18 mouse cellular contexts compared by ENCODE assay signal in the genomic region with DNA sequence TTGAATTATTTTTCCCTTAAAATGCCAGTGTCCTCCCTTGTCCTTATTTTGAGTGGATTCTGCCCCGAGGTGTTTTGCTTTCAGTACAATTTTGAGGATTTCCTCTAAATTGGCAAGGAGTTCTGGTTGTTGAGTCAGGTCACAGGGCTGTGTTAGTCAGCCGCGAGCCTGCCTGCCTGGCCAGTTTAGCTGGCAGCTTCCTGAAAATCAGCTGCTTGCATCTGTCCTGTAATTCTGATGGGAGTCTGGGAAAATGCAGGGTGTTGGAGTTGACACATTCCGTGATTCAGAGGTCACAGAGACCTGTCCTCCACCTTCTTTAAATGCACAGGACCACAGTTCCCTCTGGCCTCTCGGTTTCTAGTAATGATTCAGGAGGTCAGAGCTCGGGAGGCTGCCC. TPM values are rescaled to one million over a fixed set of nuclear protein-coding genes. Genes with fewer than 3 reads are reported as not detected.
A peak's percentile ranks its signal among the peaks of the same experiment; 100 is the strongest.
DNase-seq lines count a peak whose midpoint lies in the region; ATAC-seq and TF ChIP-seq lines count a peak whose summit lies in the region.
"Had no signal": no experiment of that assay in that cellular context is flagged by ENCODE, and none has a peak within 500 bp of the region (broad histone marks: within the 10 kb centered on the region; RNA-seq: fewer than 3 reads in every experiment).

No protein-coding gene starts in this region.

- TF ChIP-seq CTCF in lung, adult 2 months (IDR thresholded peaks at IDR 0.05; ENCODE audit: insufficient read depth, low read length), result no peak

- H3K4me3 ChIP-seq in lung, adult 2 months (replicated peaks; ENCODE audit: extremely low read depth, low read depth, low read length), result no peak overlapping the region
- H3K4me3 ChIP-seq in heart, embryonic 11.5 days (ENCODE audit: low read depth, low read length), result no peak overlapping the region
- no peak overlapping the region for H3K4me3 ChIP-seq in forebrain, embryonic 13.5 days
- H3K4me3 ChIP-seq: embryonic facial prominence, embryonic 12.5 days; intestine, embryonic 15.5 days; liver, embryonic 15.5 days; neural tube, embryonic 12.5 days had no signal

- no peaks in the 10 kb centered on the region for H3K9me3 ChIP-seq in heart, embryonic 11.5 days (replicated peaks; ENCODE audit: control insufficient read depth, low read length)
- H3K9me3 ChIP-seq in forebrain, embryonic 13.5 days (replicated peaks), result no peaks in the 10 kb centered on the region
- H3K9me3 ChIP-seq: embryonic facial prominence, embryonic 12.5 days; intestine, embryonic 15.5 days; liver, embryonic 15.5 days; neural tube, embryonic 12.5 days had no signal

- peak overlapping the region; percentile 46; the same call in 1 of the 2 replicates for H3K9ac ChIP-seq in heart, embryonic 11.5 days (ENCODE audit: low read depth, low read length)
- H3K9ac ChIP-seq in forebrain, embryonic 13.5 days, result no peak overlapping the region
- H3K9ac ChIP-seq: embryonic facial prominence, embryonic 12.5 days; intestine, embryonic 15.5 days; liver, embryonic 15.5 days; neural tube, embryonic 12.5 days had no signal

- WGBS in lung, adult 2 months, result 58% methylated on average over 6 of the region's 6 CpGs
- 50% methylated on average over 6 of the region's 6 CpGs for WGBS in heart, embryonic 11.5 days (ENCODE audit: insufficient replicate concordance)
- WGBS in forebrain, embryonic 13.5 days, result 83% methylated on average over 6 of the region's 6 CpGs

- no peak for ATAC-seq in heart, embryonic 11.5 days (replicated peaks; ENCODE audit: insufficient number of reproducible peaks, low FRiP score, low TSS enrichment)
- ATAC-seq in forebrain, embryonic 13.5 days, result no peak
- ATAC-seq: intestine, embryonic 15.5 days; midbrain, embryonic 16.5 days had no signal

- H3K4me2 ChIP-seq in heart, embryonic 11.5 days, result no peak overlapping the region
- no peak overlapping the region for H3K4me2 ChIP-seq in forebrain, embryonic 13.5 days
- H3K4me2 ChIP-seq: embryonic facial prominence, embryonic 12.5 days; intestine, embryonic 15.5 days; liver, embryonic 15.5 days; neural tube, embryonic 12.5 days had no signal

- peak; percentile 50 for DNase-seq in adrenal gland, postnatal 14 days
- no peak for DNase-seq in adrenal gland, adult 18-20 months (ENCODE audit: low spot score in 2 of 2)
- DNase-seq in lung, postnatal 25 days (ENCODE audit: low spot score), result peak; percentile 10
- DNase-seq in lung, adult 2 months, result no peak
- DNase-seq in skeletal muscle tissue, adult 2 months (ENCODE audit: low read depth, low spot score), result peak; percentile 42
- DNase-seq in layer of hippocampus, adult 11-12 months (ENCODE audit: low spot score), result no peak
- DNase-seq: B cell, adult 2 months; cerebellum, postnatal 25 days; left cerebral cortex, postnatal 4 days; spleen, adult 18-20 months had no signal

- no peaks in the 10 kb centered on the region for H3K36me3 ChIP-seq in heart, embryonic 11.5 days (ENCODE audit: control insufficient read depth, insufficient read depth, low read length)
- H3K36me3 ChIP-seq in forebrain, embryonic 13.5 days (ENCODE audit: poor library complexity, severe bottlenecking), result no peaks in the 10 kb centered on the region
- H3K36me3 ChIP-seq: embryonic facial prominence, embryonic 12.5 days; intestine, embryonic 15.5 days; neural tube, embryonic 12.5 days had no signal

- TF ChIP-seq POLR2A in lung, adult 2 months (IDR thresholded peaks at IDR 0.05; ENCODE audit: borderline replicate concordance, extremely low read depth, low read depth, low read length), result no peak

- no peaks in the 10 kb centered on the region for H3K27me3 ChIP-seq in heart, embryonic 11.5 days (ENCODE audit: control insufficient read depth, insufficient read depth, low read length)
- no peaks in the 10 kb centered on the region for H3K27me3 ChIP-seq in forebrain, embryonic 13.5 days
- H3K27me3 ChIP-seq: embryonic facial prominence, embryonic 12.5 days; intestine, embryonic 15.5 days; liver, embryonic 15.5 days; neural tube, embryonic 12.5 days had no signal

- peak overlapping the region; percentile 46; the same call in 1 of the 2 replicates for H3K27ac ChIP-seq in heart, embryonic 11.5 days (ENCODE audit: low read depth, low read length)
- no peak overlapping the region for H3K27ac ChIP-seq in forebrain, embryonic 13.5 days
- H3K27ac ChIP-seq: embryonic facial prominence, embryonic 12.5 days; intestine, embryonic 15.5 days; kidney, postnatal 0 days; liver, embryonic 15.5 days; neural tube, embryonic 12.5 days had no signal

- peaks cover 7% of the 10 kb centered on the region; the same call in 1 of the 2 replicates for H3K4me1 ChIP-seq in lung, adult 2 months (ENCODE audit: control insufficient read depth, insufficient read depth, low read length)
- H3K4me1 ChIP-seq in heart, embryonic 11.5 days (ENCODE audit: control insufficient read depth, insufficient read depth, low read length), result peaks cover 43% of the 10 kb centered on the region
- H3K4me1 ChIP-seq in forebrain, embryonic 13.5 days, result peaks cover 6% of the 10 kb centered on the region; the same call in 1 of the 2 replicates
- H3K4me1 ChIP-seq: neural tube, embryonic 12.5 days had no signal

RNA-seq across cellular contexts. Expression of a gene that starts 34.2 kb away (rescaled TPM):
- total RNA-seq in adrenal gland, postnatal 14 days (2021), result 11.9 and 16.2 TPM in 2 replicates
- total RNA-seq in adrenal gland, adult 18-20 months (2021), result 10 to 100 TPM; 10.9 to 11.7 TPM
- polyA plus RNA-seq in lung, adult 2 months (2012; rRNA removed), result 6.3 and 9.8 TPM in 2 replicates
- 29.7 and 32.8 TPM in 2 replicates for polyA plus RNA-seq in heart, embryonic 11.5 days (2014; fragmentation: Nextera tagmentation; extraction: Ambion mirVana)
- 2.8 and 3.1 TPM in 2 replicates for polyA plus RNA-seq in forebrain, embryonic 13.5 days (2015; fragmentation: Nextera tagmentation; extraction: Ambion mirVana)

Comparison
In these comparisons a context has a peak if more than half of its experiments do, and no peak if none do; other contexts are left out.
1. DNase-seq: peak in adrenal gland, postnatal 14 days (single experiment), lung, postnatal 25 days (single experiment) and skeletal muscle tissue, adult 2 months (single experiment); none in adrenal gland, adult 18-20 months (0 of 2), lung, adult 2 months (single experiment) and layer of hippocampus, adult 11-12 months (single experiment).